ENCODE assay signal across 15 mouse cellular contexts in genomic region chr6:134297884-134298619, GRCm38 (mm10).
DNase-seq lines count a peak whose midpoint lies in the region; ATAC-seq and TF ChIP-seq lines count a peak whose summit lies in the region.
"Had no signal": no experiment of that assay in that cellular context is flagged by ENCODE, and none has a peak within 500 bp of the region (broad histone marks: within the 10 kb centered on the region; RNA-seq: fewer than 3 reads in every experiment).

No protein-coding gene starts in this region.

- H3K4me3 ChIP-seq in liver, postnatal 0 days (ENCODE audit: low read depth, low read length) = no peak overlapping the region
- H3K4me3 ChIP-seq in liver, embryonic 11.5 days (ENCODE audit: low read depth, low read length) = no peak overlapping the region
- no peak overlapping the region for H3K4me3 ChIP-seq in ES-Bruce4 (ENCODE audit: low read depth, low read length)
- H3K4me3 ChIP-seq: embryonic facial prominence, embryonic 15.5 days; heart, embryonic 12.5 days; limb, embryonic 12.5 days; midbrain, embryonic 10.5 days; neural tube, embryonic 12.5 days; stomach, embryonic 15.5 days had no signal

- WGBS in liver, postnatal 0 days (ENCODE audit: insufficient replicate concordance) = 73% methylated on average over 13 of the region's 13 CpGs
- WGBS in liver, embryonic 11.5 days = 74% methylated on average over 13 of the region's 13 CpGs

- H3K27ac ChIP-seq in liver, postnatal 0 days (ENCODE audit: low read depth) = no peak overlapping the region
- no peak overlapping the region for H3K27ac ChIP-seq in liver, embryonic 11.5 days (ENCODE audit: low read depth, low read length)
- no peak overlapping the region for H3K27ac ChIP-seq in ES-Bruce4 (ENCODE audit: insufficient read depth, low read length)
- H3K27ac ChIP-seq: embryonic facial prominence, embryonic 15.5 days; limb, embryonic 12.5 days; midbrain, embryonic 10.5 days; neural tube, embryonic 12.5 days; stomach, embryonic 15.5 days had no signal

- H3K9ac ChIP-seq in liver, postnatal 0 days (replicated peaks) = no peak overlapping the region
- H3K9ac ChIP-seq in liver, embryonic 11.5 days (ENCODE audit: low read depth, low read length) = no peak overlapping the region
- H3K9ac ChIP-seq in ES-Bruce4 (ENCODE audit: low read depth, poor library complexity, severe bottlenecking) = no peak overlapping the region
- H3K9ac ChIP-seq: embryonic facial prominence, embryonic 15.5 days; heart, embryonic 12.5 days; limb, embryonic 12.5 days; neural tube, embryonic 12.5 days; stomach, embryonic 15.5 days had no signal

- peak; percentile 25; the same call in 1 of the 2 replicates for TF ChIP-seq CTCF in liver, postnatal 0 days (IDR thresholded peaks at IDR 0.05; ENCODE audit: low read depth)
- TF ChIP-seq CTCF in ES-Bruce4 (IDR thresholded peaks at IDR 0.05; ENCODE audit: low read depth, low read length) = peak; percentile 71
- TF ChIP-seq CTCF in brain, embryonic 14.5 days (IDR thresholded peaks at IDR 0.05; ENCODE audit: borderline replicate concordance, extremely low read depth, insufficient read depth, insufficient read length) = peak; percentile 13; the same call in 1 of the 2 replicates

- TF ChIP-seq EP300 in liver, postnatal 0 days (IDR thresholded peaks at IDR 0.05; ENCODE audit: low read depth) = no peak
- TF ChIP-seq EP300 in ES-Bruce4 (IDR thresholded peaks at IDR 0.05; ENCODE audit: insufficient read depth, low read depth, low read length) = no peak

- DNase-seq in liver, postnatal 0 days = no peak
- DNase-seq in liver, embryonic 11.5 days (ENCODE audit: low spot score) = no peak
- DNase-seq in NIH3T3 (ENCODE audit: low read depth) = peak; percentile 10
- peak; percentile 5 for DNase-seq in brain, embryonic 14.5 days (ENCODE audit: low read depth)
- DNase-seq in c-Kit-positive CD71-positive TER-119-positive erythroid progenitor cells, embryonic 14.5 days (ENCODE audit: low spot score) = no peak
- DNase-seq: cerebellum, adult 18-20 months; right cerebral cortex, adult 18-20 months had no signal

- TF ChIP-seq POLR2A in ES-Bruce4 (IDR thresholded peaks at IDR 0.05; ENCODE audit: insufficient read depth, low read length) = no peak
- no peak for TF ChIP-seq POLR2A in brain, embryonic 14.5 days (IDR thresholded peaks at IDR 0.05; ENCODE audit: borderline replicate concordance, extremely low read depth, insufficient read depth, insufficient read length, poor library complexity, severe bottlenecking)

- ATAC-seq in liver, postnatal 0 days = no peak
- no peak for ATAC-seq in liver, embryonic 11.5 days (replicated peaks; ENCODE audit: low FRiP score)
- no peak for ATAC-seq in erythroid progenitor cell, adult 5-6 weeks (replicated peaks; ENCODE audit: low FRiP score, poor library complexity, severe bottlenecking)

- H3K4me2 ChIP-seq in liver, postnatal 0 days (ENCODE audit: low read depth, low read length) = no peak overlapping the region
- no peak overlapping the region for H3K4me2 ChIP-seq in liver, embryonic 11.5 days
- H3K4me2 ChIP-seq: embryonic facial prominence, embryonic 15.5 days; heart, embryonic 12.5 days; limb, embryonic 12.5 days; neural tube, embryonic 12.5 days; stomach, embryonic 15.5 days had no signal

- no peaks in the 10 kb centered on the region for H3K36me3 ChIP-seq in liver, postnatal 0 days (replicated peaks; ENCODE audit: insufficient read depth, low read length)
- H3K36me3 ChIP-seq in liver, embryonic 11.5 days (ENCODE audit: control insufficient read depth, insufficient read depth, low read length) = no peaks in the 10 kb centered on the region
- H3K36me3 ChIP-seq in ES-Bruce4 (ENCODE audit: control insufficient read depth, insufficient read depth, low read length, poor library complexity, severe bottlenecking) = no peaks in the 10 kb centered on the region
- H3K36me3 ChIP-seq: embryonic facial prominence, embryonic 15.5 days; heart, embryonic 12.5 days; limb, embryonic 12.5 days; midbrain, embryonic 10.5 days; neural tube, embryonic 12.5 days; stomach, embryonic 15.5 days had no signal

- H3K9me3 ChIP-seq in liver, postnatal 0 days (ENCODE audit: low read length) = no peaks in the 10 kb centered on the region
- no peaks in the 10 kb centered on the region for H3K9me3 ChIP-seq in liver, embryonic 11.5 days (ENCODE audit: control insufficient read depth, low read length)
- H3K9me3 ChIP-seq in ES-Bruce4 (replicated peaks; ENCODE audit: control insufficient read depth, insufficient read depth, low read length, poor library complexity, severe bottlenecking) = no peaks in the 10 kb centered on the region
- H3K9me3 ChIP-seq: embryonic facial prominence, embryonic 15.5 days; heart, embryonic 12.5 days; limb, embryonic 12.5 days; midbrain, embryonic 10.5 days; neural tube, embryonic 12.5 days; stomach, embryonic 15.5 days had no signal

- H3K4me1 ChIP-seq in liver, postnatal 0 days (ENCODE audit: insufficient read depth) = no peaks in the 10 kb centered on the region
- no peaks in the 10 kb centered on the region for H3K4me1 ChIP-seq in liver, embryonic 11.5 days (replicated peaks; ENCODE audit: control insufficient read depth, insufficient read depth, low read length)
- no peaks in the 10 kb centered on the region for H3K4me1 ChIP-seq in ES-Bruce4 (ENCODE audit: control insufficient read depth, insufficient read depth, low read length)
- H3K4me1 ChIP-seq: limb, embryonic 12.5 days; neural tube, embryonic 12.5 days; stomach, embryonic 15.5 days had no signal

- no peaks in the 10 kb centered on the region for H3K27me3 ChIP-seq in liver, postnatal 0 days (ENCODE audit: insufficient read depth, low read length)
- no peaks in the 10 kb centered on the region for H3K27me3 ChIP-seq in liver, embryonic 11.5 days (replicated peaks; ENCODE audit: control insufficient read depth, insufficient read depth, low read length)
- H3K27me3 ChIP-seq in ES-Bruce4 (ENCODE audit: control insufficient read depth, insufficient read depth, low read length, poor library complexity, severe bottlenecking) = no peaks in the 10 kb centered on the region
- H3K27me3 ChIP-seq: embryonic facial prominence, embryonic 15.5 days; heart, embryonic 12.5 days; limb, embryonic 12.5 days; neural tube, embryonic 12.5 days; stomach, embryonic 15.5 days had no signal

Comparison
In these comparisons a context has a peak if more than half of its experiments do, and no peak if none do; other contexts are left out.
1. DNase-seq: peak in NIH3T3 (single experiment) and brain, embryonic 14.5 days (single experiment); none in liver, postnatal 0 days (single experiment), liver, embryonic 11.5 days (single experiment) and c-Kit-positive CD71-positive TER-119-positive erythroid progenitor cells, embryonic 14.5 days (single experiment).
2. CTCF ChIP-seq: peak in every context shown above with its lines; median percentile 71 in ES-Bruce4; 25 in liver, postnatal 0 days; 13 in brain, embryonic 14.5 days.